Mouse (Mus musculus) liver, postnatal 0 days (tissue): ENCODE data around the gene Tef. TPM values are rescaled to one million over a fixed set of nuclear protein-coding genes. Genes with fewer than 3 reads are reported as not detected.

Experiments used
- ATAC-seq: fragments of 200-750 bp; cut with Nextera tagmentation; 2 replicates; pipeline ENCODE4 v1.8.0; 2017; ENCODE audit warnings: mild to moderate bottlenecking, moderate library complexity
- DNase-seq: peaks from one replicate; pipeline ENCODE4 v3.0.0-alpha.2; 2016
- H3K27ac ChIP-seq: fragments of 300-500 bp; sonication (generic); 2 replicates; pipeline ENCODE4 v1.5.1; 2014; ENCODE audit warnings: antibody characterized with exemption, moderate library complexity, mild to moderate bottlenecking, low read depth
- H3K27me3 ChIP-seq: fragments of 300-500 bp; sonication (generic); 2 replicates; pipeline ENCODE4 v1.6.1; 2014; ENCODE audit warnings: low read length, control low read depth, mixed read lengths; ENCODE audit not compliant: insufficient read depth
- H3K36me3 ChIP-seq: fragments of 300-500 bp; sonication (generic); replicated peaks from 2 replicates; pipeline ENCODE4 v1.6.1; 2014; ENCODE audit warnings: mild to moderate bottlenecking, control low read depth, low read length, moderate library complexity, mixed read lengths; ENCODE audit not compliant: insufficient read depth
- H3K4me1 ChIP-seq: fragments of 300-500 bp; sonication (generic); 2 replicates; pipeline ENCODE4 v1.6.1; 2014; ENCODE audit warnings: antibody characterized with exemption, mild to moderate bottlenecking, control low read depth; ENCODE audit not compliant: insufficient read depth
- H3K4me2 ChIP-seq: fragments of 300-500 bp; sonication (generic); 2 replicates; pipeline ENCODE4 v1.6.1; 2014; ENCODE audit warnings: low read depth, mild to moderate bottlenecking, low read length, moderate library complexity, mixed read lengths
- H3K4me3 ChIP-seq: fragments of 300-500 bp; sonication (generic); 2 replicates; pipeline ENCODE4 v1.5.1; 2014; ENCODE audit warnings: low read depth, low read length
- H3K9ac ChIP-seq: fragments of 300-500 bp; sonication (generic); replicated peaks from 2 replicates; pipeline ENCODE4 v1.6.1; 2014; ENCODE audit warnings: mild to moderate bottlenecking, moderate library complexity
- H3K9me3 ChIP-seq: fragments of 300-500 bp; sonication (generic); 2 replicates; pipeline ENCODE4 v1.6.1; 2016; ENCODE audit warnings: mild to moderate bottlenecking, control low read depth, low read length, mixed read lengths
- CTCF ChIP-seq: sonication (generic); IDR thresholded peaks from 2 replicates; pipeline ENCODE4 v1.5.1; 2016; ENCODE audit warnings: antibody characterized with exemption, low read depth
- EP300 ChIP-seq: IDR thresholded peaks from 2 replicates; pipeline ENCODE4 v1.6.1; 2016; ENCODE audit warnings: antibody characterized with exemption, low read depth, mild to moderate bottlenecking
- WGBS: fragments of 180-500 bp; shearing (Covaris S2); extraction: QIAGEN DNeasy Blood & Tissue Kit; methylation state at CpG from one replicate; pipeline ENCODE4 v1.1.7; 2014; ENCODE audit not compliant: insufficient replicate concordance; 5-methylcytosine and 5-hydroxymethylcytosine counted together
- polyA plus RNA-seq: library from polyadenylated mRNA; unstranded; fragments of >200 nt; fragmentation: Nextera tagmentation; extraction: Ambion mirVana; gene quantifications from 2 replicates; pipeline ENCODE4 v1.2.1, GENCODE M21; 2015

Gene Tef
- polyA plus RNA-seq, 1 experiment from 2014 or later = 14.0 TPM

- H3K4me2 ChIP-seq = no peak overlapping the region
- no peaks in the 10 kb centered on the region for H3K4me1 ChIP-seq
- no peaks in the 10 kb centered on the region for H3K9me3 ChIP-seq
- no peaks in the 10 kb centered on the region for H3K27me3 ChIP-seq
- no peak for ATAC-seq
- H3K9ac ChIP-seq = no peak overlapping the region
- H3K36me3 ChIP-seq = peaks cover 4% of the 10 kb centered on the region
- H3K4me3 ChIP-seq = no peak overlapping the region
- TF ChIP-seq EP300 (no peak), CTCF (no peak)
- DNase-seq = no peak
- WGBS = 78% methylated on average over 9 of the region's 9 CpGs
- H3K27ac ChIP-seq = no peak overlapping the region
Observed at GRCm38 (mm10) chr15:81792444-81792843, 9.8 kb upstream of the Tef start.

GRCm38 (mm10) chr15:81796228-81796627 is 6.0 kb upstream of the Tef start:
- WGBS = 65% methylated on average over 3 of the region's 3 CpGs
- H3K4me1 ChIP-seq = 0 out of 2 replicates have a peak, but pooled peaks cover 3% of the 10 kb centered on the region
- H3K4me2 ChIP-seq = no peak overlapping the region
- H3K36me3 ChIP-seq = peaks cover 3% of the 10 kb centered on the region; the same call in 1 of the 2 replicates
- no peaks in the 10 kb centered on the region for H3K27me3 ChIP-seq
- no peak overlapping the region for H3K9ac ChIP-seq
- TF ChIP-seq EP300 (no peak), CTCF (peak; percentile 73)
- ATAC-seq = peak; percentile 56; the same call in 1 of the 2 replicates
- H3K4me3 ChIP-seq = no peak overlapping the region
- no peak for DNase-seq
- no peak overlapping the region for H3K27ac ChIP-seq
- no peaks in the 10 kb centered on the region for H3K9me3 ChIP-seq

GRCm38 (mm10) chr15:81797861-81798260 is 4.4 kb upstream of the Tef start:
- DNase-seq (no peak), ATAC-seq (no peak)
- Histone ChIP-seq H3K9ac (no peak overlapping the region), H3K27ac (no peak overlapping the region), H3K4me2 (no peak overlapping the region), H3K4me3 (no peak overlapping the region), H3K4me1 (peaks cover 15% of the 10 kb centered on the region), H3K9me3 (no peaks in the 10 kb centered on the region), H3K27me3 (no peaks in the 10 kb centered on the region), H3K36me3 (no peaks in the 10 kb centered on the region; the same call in 1 of the 2 replicates)
- TF ChIP-seq CTCF (no peak), EP300 (no peak)
- 80% methylated on average over 6 of the region's 6 CpGs for WGBS

- H3K4me3 ChIP-seq = no peak overlapping the region
- ATAC-seq = no peak
- 78% methylated on average over 4 of the region's 4 CpGs for WGBS
- no peak overlapping the region for H3K27ac ChIP-seq
- no peaks in the 10 kb centered on the region for H3K27me3 ChIP-seq
- H3K9ac ChIP-seq = no peak overlapping the region
- no peak for DNase-seq
- no peaks in the 10 kb centered on the region for H3K36me3 ChIP-seq
- TF ChIP-seq CTCF (no peak), EP300 (no peak)
- peaks cover 21% of the 10 kb centered on the region for H3K4me1 ChIP-seq
- no peaks in the 10 kb centered on the region for H3K9me3 ChIP-seq
- no peak overlapping the region for H3K4me2 ChIP-seq
Observed at GRCm38 (mm10) chr15:81798421-81798820, 3.8 kb upstream of the Tef start.

- WGBS = 71% methylated on average over 3 of the region's 3 CpGs
- Histone ChIP-seq H3K9ac (no peak overlapping the region), H3K4me2 (no peak overlapping the region), H3K27ac (no peak overlapping the region), H3K9me3 (no peaks in the 10 kb centered on the region), H3K27me3 (no peaks in the 10 kb centered on the region), H3K4me3 (no peak overlapping the region), H3K36me3 (no peaks in the 10 kb centered on the region), H3K4me1 (peaks cover 21% of the 10 kb centered on the region)
- no peak for TF ChIP-seq EP300
- no peak for TF ChIP-seq CTCF
- ATAC-seq (no peak), DNase-seq (no peak)
Observed at GRCm38 (mm10) chr15:81800391-81800790, 1.8 kb upstream of the Tef start.

GRCm38 (mm10) chr15:81802941-81803351 is 725 bp downstream of the Tef start:
- H3K36me3 ChIP-seq = no peaks in the 10 kb centered on the region
- 10% methylated on average over 8 of the region's 8 CpGs for WGBS
- peak overlapping the region; percentile 35 for H3K4me3 ChIP-seq
- no peaks in the 10 kb centered on the region for H3K9me3 ChIP-seq
- peak overlapping the region; percentile 75 for H3K4me2 ChIP-seq
- no peaks in the 10 kb centered on the region for H3K27me3 ChIP-seq
- H3K4me1 ChIP-seq = peaks cover 25% of the 10 kb centered on the region
- no peak for TF ChIP-seq EP300
- no peak for TF ChIP-seq CTCF
- H3K9ac ChIP-seq = peak overlapping the region; percentile 57
- DNase-seq = no peak
- ATAC-seq = peak; percentile 10
- peak overlapping the region; percentile 79 for H3K27ac ChIP-seq
